Mouse (Mus musculus) liver, embryonic 13.5 days (tissue): ENCODE results near the gene Daxx. TPM values are rescaled to one million over a fixed set of nuclear protein-coding genes. Genes with fewer than 3 reads are reported as not detected.

Source experiments
- ATAC-seq: fragments of 200-750 bp; cut with Nextera tagmentation; 2 replicates; pipeline ENCODE4 v1.8.0; 2017; ENCODE audit warnings: low read depth, mild to moderate bottlenecking, moderate number of reproducible peaks, moderate library complexity
- DNase-seq: peaks from one replicate; pipeline ENCODE4 v3.0.0; 2022
- H3K27ac ChIP-seq: fragments of 300-500 bp; sonication (generic); 2 replicates; pipeline ENCODE4 v1.5.1; 2015; ENCODE audit warnings: moderate library complexity, mild to moderate bottlenecking, inconsistent platforms
- H3K27me3 ChIP-seq: fragments of 300-500 bp; sonication (generic); 2 replicates; pipeline ENCODE4 v1.6.1; 2015; ENCODE audit warnings: mild to moderate bottlenecking, inconsistent platforms
- H3K36me3 ChIP-seq: fragments of 300-500 bp; sonication (generic); 2 replicates; pipeline ENCODE4 v1.6.1; 2015; ENCODE audit warnings: mild to moderate bottlenecking, inconsistent platforms
- H3K4me1 ChIP-seq: fragments of 300-500 bp; sonication (generic); replicated peaks from 2 replicates; pipeline ENCODE4 v1.6.1; 2015; ENCODE audit warnings: inconsistent platforms
- H3K4me2 ChIP-seq: fragments of 300-500 bp; sonication (generic); 2 replicates; pipeline ENCODE4 v1.6.1; 2015; ENCODE audit warnings: inconsistent platforms, mild to moderate bottlenecking, moderate library complexity
- H3K4me3 ChIP-seq: fragments of 300-500 bp; sonication (generic); replicated peaks from 2 replicates; pipeline ENCODE4 v1.5.1; 2015; ENCODE audit warnings: mild to moderate bottlenecking, inconsistent platforms
- H3K9ac ChIP-seq: fragments of 300-500 bp; sonication (generic); 2 replicates; pipeline ENCODE4 v1.6.1; 2015; ENCODE audit warnings: mild to moderate bottlenecking, inconsistent platforms
- H3K9me3 ChIP-seq: fragments of 300-500 bp; sonication (generic); replicated peaks from 2 replicates; pipeline ENCODE4 v1.6.1; 2016; ENCODE audit warnings: inconsistent platforms
- WGBS: fragments of 180-500 bp; shearing (Covaris S2); methylation state at CpG from one replicate; pipeline ENCODE4 v1.1.7; 2015; ENCODE audit not compliant: insufficient replicate concordance; 5-methylcytosine and 5-hydroxymethylcytosine counted together
- polyA plus RNA-seq: library from polyadenylated mRNA; unstranded; fragments of >200 nt; fragmentation: Nextera tagmentation; extraction: Ambion mirVana; gene quantifications from 2 replicates; pipeline ENCODE4 v1.2.1, GENCODE M21; 2015

Daxx gene
- polyA plus RNA-seq, 1 experiment from 2014 or later, result 25.5 TPM

GRCm38 (mm10) chr17:33925406-33926116 is 16.3 kb downstream of the Daxx start:
- Histone ChIP-seq H3K9me3 (no peaks in the 10 kb centered on the region), H3K36me3 (peaks cover 25% of the 10 kb centered on the region), H3K9ac (no peak overlapping the region), H3K4me1 (peaks cover 61% of the 10 kb centered on the region), H3K4me2 (no peak overlapping the region), H3K27me3 (no peaks in the 10 kb centered on the region), H3K4me3 (no peak overlapping the region), H3K27ac (peak overlapping the region; percentile 70)
- 86% methylated on average over 21 of the region's 21 CpGs for WGBS
- ATAC-seq (no peak), DNase-seq (no peak)

GRCm38 (mm10) chr17:33926207-33926932 is 17.2 kb downstream of the Daxx start:
- DNase-seq (no peak), ATAC-seq (no peak)
- Histone ChIP-seq H3K9ac (no peak overlapping the region), H3K27me3 (no peaks in the 10 kb centered on the region), H3K4me3 (no peak overlapping the region), H3K27ac (no peak overlapping the region), H3K36me3 (peaks cover 25% of the 10 kb centered on the region), H3K4me2 (no peak overlapping the region), H3K9me3 (no peaks in the 10 kb centered on the region), H3K4me1 (peaks cover 63% of the 10 kb centered on the region)
- 79% methylated on average over 17 of the region's 17 CpGs for WGBS

GRCm38 (mm10) chr17:33928251-33928947 is 19.2 kb downstream of the Daxx start:
- Histone ChIP-seq H3K4me2 (peak overlapping the region; percentile 100), H3K4me1 (peaks cover 73% of the 10 kb centered on the region), H3K36me3 (peaks cover 41% of the 10 kb centered on the region), H3K4me3 (peak overlapping the region; percentile 88), H3K9me3 (no peaks in the 10 kb centered on the region), H3K27ac (peak overlapping the region; percentile 96; the same call in 1 of the 2 replicates), H3K27me3 (no peaks in the 10 kb centered on the region), H3K9ac (peak overlapping the region; percentile 92)
- ATAC-seq, result no peak
- no peak for DNase-seq
- WGBS, result 49% methylated on average over 21 of the region's 21 CpGs

- DNase-seq (peak; percentile 91), ATAC-seq (peak; percentile 79)
- peaks cover 52% of the 10 kb centered on the region for H3K36me3 ChIP-seq
- H3K4me2 ChIP-seq, result peak within 1 kb of the TSS; percentile 100
- H3K9me3 ChIP-seq, result no peaks in the 10 kb centered on the region
- peak within 1 kb of the TSS; percentile 88 for H3K4me3 ChIP-seq
- H3K4me1 ChIP-seq, result peaks cover 65% of the 10 kb centered on the region
- 0% methylated on average over 77 of the region's 80 CpGs for WGBS
- peak within 1 kb of the TSS; percentile 92 for H3K9ac ChIP-seq
- H3K27me3 ChIP-seq, result no peaks in the 10 kb centered on the region
- peak within 1 kb of the TSS; percentile 96 for H3K27ac ChIP-seq
These were observed 20.4 kb downstream of the Daxx start, which contains the start of gene Rgl2 for GRCm38 (mm10) chr17:33929371-33930279. Rgl2 (plus strand) TSS chr17:33929543.

- WGBS, result 1% methylated on average over 45 of the region's 45 CpGs
These were observed 21.3 kb downstream of the Daxx start for GRCm38 (mm10) chr17:33930280-33931158.

GRCm38 (mm10) chr17:33931159-33931866 is 22.1 kb downstream of the Daxx start:
- Histone ChIP-seq H3K9me3 (no peaks in the 10 kb centered on the region), H3K27me3 (no peaks in the 10 kb centered on the region), H3K9ac (peak overlapping the region; percentile 92), H3K4me1 (peaks cover 55% of the 10 kb centered on the region), H3K4me2 (peak overlapping the region; percentile 100), H3K4me3 (peak overlapping the region; percentile 88), H3K36me3 (peaks cover 47% of the 10 kb centered on the region), H3K27ac (peak overlapping the region; percentile 29)
- ATAC-seq (no peak), DNase-seq (no peak)
- 50% methylated on average over 18 of the region's 18 CpGs for WGBS

More at GRCm38 (mm10) chr17:33930280-33931158, 21.3 kb downstream of the Daxx start:
- peaks cover 59% of the 10 kb centered on the region for H3K4me1 ChIP-seq
- no peaks in the 10 kb centered on the region for H3K27me3 ChIP-seq
- peak overlapping the region; percentile 92 for H3K9ac ChIP-seq
- DNase-seq (peak; percentile 51), ATAC-seq (peak; percentile 17; the same call in 1 of the 2 replicates)
- no peaks in the 10 kb centered on the region for H3K9me3 ChIP-seq
- H3K4me2 ChIP-seq, result peak overlapping the region; percentile 100
- H3K4me3 ChIP-seq, result peak overlapping the region; percentile 88
- H3K36me3 ChIP-seq, result peaks cover 51% of the 10 kb centered on the region
- H3K27ac ChIP-seq, result peak overlapping the region; percentile 96

- H3K9me3 ChIP-seq, result no peaks in the 10 kb centered on the region
- no peak overlapping the region for H3K9ac ChIP-seq
- no peaks in the 10 kb centered on the region for H3K27me3 ChIP-seq
- H3K27ac ChIP-seq, result no peak overlapping the region
- peaks cover 46% of the 10 kb centered on the region for H3K36me3 ChIP-seq
- H3K4me3 ChIP-seq, result no peak overlapping the region
- 93% methylated on average over 11 of the region's 11 CpGs for WGBS
- H3K4me1 ChIP-seq, result peaks cover 55% of the 10 kb centered on the region
- no peak overlapping the region for H3K4me2 ChIP-seq
- DNase-seq (no peak), ATAC-seq (no peak)
These were observed 22.7 kb downstream of the Daxx start for GRCm38 (mm10) chr17:33931947-33932346.

GRCm38 (mm10) chr17:33932448-33932847 is 23.2 kb downstream of the Daxx start:
- H3K36me3 ChIP-seq, result peaks cover 51% of the 10 kb centered on the region
- 87% methylated on average over 14 of the region's 14 CpGs for WGBS

GRCm38 (mm10) chr17:33932970-33933369 is 23.8 kb downstream of the Daxx start:
- ATAC-seq, result no peak
- 87% methylated on average over 15 of the region's 15 CpGs for WGBS
- no peak for DNase-seq
- peaks cover 49% of the 10 kb centered on the region for H3K36me3 ChIP-seq
- H3K4me1 ChIP-seq, result peaks cover 50% of the 10 kb centered on the region
- H3K27ac ChIP-seq, result no peak overlapping the region
- no peaks in the 10 kb centered on the region for H3K27me3 ChIP-seq
- H3K4me3 ChIP-seq, result no peak overlapping the region
- no peaks in the 10 kb centered on the region for H3K9me3 ChIP-seq
- no peak overlapping the region for H3K4me2 ChIP-seq
- no peak overlapping the region for H3K9ac ChIP-seq

More at GRCm38 (mm10) chr17:33932448-33932847, 23.2 kb downstream of the Daxx start:
- DNase-seq (no peak), ATAC-seq (no peak)
- H3K9ac ChIP-seq, result no peak overlapping the region
- no peaks in the 10 kb centered on the region for H3K27me3 ChIP-seq
- no peak overlapping the region for H3K4me3 ChIP-seq
- no peak overlapping the region for H3K4me2 ChIP-seq
- H3K4me1 ChIP-seq, result peaks cover 55% of the 10 kb centered on the region
- no peak overlapping the region for H3K27ac ChIP-seq
- no peaks in the 10 kb centered on the region for H3K9me3 ChIP-seq
